In the genomic region with DNA sequence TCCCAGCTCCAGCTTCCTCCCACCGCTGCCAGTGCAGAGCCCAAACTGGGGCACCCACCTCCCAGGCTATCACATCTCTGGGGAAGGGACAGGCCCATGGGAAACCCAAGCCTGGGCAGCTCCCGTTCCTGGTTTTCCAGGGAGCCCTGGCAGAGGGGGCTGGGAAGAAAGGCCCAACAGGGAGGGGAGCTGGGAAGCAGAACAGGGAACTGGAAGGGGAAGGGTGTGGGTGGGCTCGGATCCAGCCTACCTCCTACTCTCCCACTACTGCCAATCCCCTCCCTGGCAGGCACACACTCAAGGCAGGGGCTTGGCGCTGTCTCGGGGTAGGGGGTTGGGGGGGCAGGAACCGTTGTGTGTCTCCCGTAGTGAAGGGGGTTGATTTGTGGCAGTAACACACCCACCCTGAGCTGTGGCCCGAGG, we compare ENCODE assay signal across 8 mouse cellular contexts. TPM values are rescaled to one million over a fixed set of nuclear protein-coding genes. Genes with fewer than 3 reads are reported as not detected.
A peak's percentile ranks its signal among the peaks of the same experiment; 100 is the strongest.
DNase-seq lines count a peak whose midpoint lies in the region; ATAC-seq lines count a peak whose summit lies in the region.

No protein-coding gene starts in this region.

- no peaks in the 10 kb centered on the region for H3K9me3 ChIP-seq in liver, embryonic 15.5 days (replicated peaks)
- no peaks in the 10 kb centered on the region for H3K9me3 ChIP-seq in neural tube, embryonic 13.5 days

- peaks cover 5% of the 10 kb centered on the region; the same call in 1 of the 2 replicates for H3K36me3 ChIP-seq in liver, embryonic 15.5 days (replicated peaks)
- peaks cover 31% of the 10 kb centered on the region for H3K36me3 ChIP-seq in neural tube, embryonic 13.5 days

- H3K4me1 ChIP-seq in liver, embryonic 15.5 days (replicated peaks), result peaks cover 22% of the 10 kb centered on the region
- peaks cover 54% of the 10 kb centered on the region for H3K4me1 ChIP-seq in neural tube, embryonic 13.5 days (replicated peaks)

- DNase-seq in adrenal gland, adult (ENCODE audit: inconsistent age in 2 of 2, low spot score in 1 of 2), result peak; percentile 69 to 81
- DNase-seq in adrenal gland, adult 8-10 months, result no peak
- peak; percentile 82 to 85 for DNase-seq in frontal cortex, postnatal 10 days (ENCODE audit: low spot score in 2 of 2)
- peak; percentile 86 for DNase-seq in heart, postnatal 4 days
- peak; percentile 74 to 84 for DNase-seq in layer of hippocampus, adult 18-20 months (ENCODE audit: low spot score in 2 of 2)
- peak; percentile 54 for DNase-seq in thymus, postnatal 14 days

- H3K9ac ChIP-seq in liver, embryonic 15.5 days, result no peak overlapping the region
- H3K9ac ChIP-seq in neural tube, embryonic 13.5 days, result peak overlapping the region; percentile 41

- H3K27me3 ChIP-seq in liver, embryonic 15.5 days, result no peaks in the 10 kb centered on the region
- no peaks in the 10 kb centered on the region for H3K27me3 ChIP-seq in neural tube, embryonic 13.5 days

- peak overlapping the region; percentile 49 for H3K4me2 ChIP-seq in liver, embryonic 15.5 days
- peak overlapping the region; percentile 42 for H3K4me2 ChIP-seq in neural tube, embryonic 13.5 days

- ATAC-seq in liver, embryonic 15.5 days (ENCODE audit: insufficient read depth), result peak; percentile 28
- peak; percentile 89 for ATAC-seq in neural tube, embryonic 13.5 days (ENCODE audit: low read depth)

- peak overlapping the region; percentile 48; the same call in 1 of the 2 replicates for H3K27ac ChIP-seq in liver, embryonic 15.5 days (replicated peaks)
- H3K27ac ChIP-seq in neural tube, embryonic 13.5 days (replicated peaks), result peak overlapping the region; percentile 84

- no peak overlapping the region for H3K4me3 ChIP-seq in liver, embryonic 15.5 days (replicated peaks)
- H3K4me3 ChIP-seq in neural tube, embryonic 13.5 days, result peak overlapping the region; percentile 7; the same call in 1 of the 2 replicates

- 7% methylated on average over 8 of the region's 8 CpGs for WGBS in liver, embryonic 15.5 days (ENCODE audit: insufficient replicate concordance)
- WGBS in neural tube, embryonic 13.5 days, result 3% methylated on average over 8 of the region's 8 CpGs

RNA-seq across cellular contexts. Expression of a gene that starts 28.1 kb away (rescaled TPM):
- 10 to 100 TPM; 35.5 to 81.6 (median 56.9) TPM for total RNA-seq in adrenal gland, adult 8-10 months (2022)
- total RNA-seq in heart, postnatal 4 days (2021), result 100 to 1,000 TPM; 118 TPM
- total RNA-seq in layer of hippocampus, adult 18-20 months (2021), result 10 to 100 TPM; 65.3 to 69.4 TPM
- polyA plus RNA-seq in liver, embryonic 15.5 days (2015; fragmentation: Nextera tagmentation; extraction: Ambion mirVana), result 21.8 TPM in 2 replicates
- polyA plus RNA-seq in neural tube, embryonic 13.5 days (2015; fragmentation: Nextera tagmentation; extraction: Ambion mirVana), result 95.7 and 118 TPM in 2 replicates
